Mouse (Mus musculus): ENCODE measurements around the gene Spef1. TPM values are rescaled to one million over a fixed set of nuclear protein-coding genes. Genes with fewer than 3 reads are reported as not detected.
A peak's percentile ranks its signal among the peaks of the same experiment; 100 is the strongest.

The Spef1 gene
- total and polyA plus RNA-seq, 3 experiments = 0.34 to 1.2 (median 1.0) TPM

GRCm38 (mm10) chr2:131145121-131145520, 42.0 kb downstream of the Spef1 start:
- H3K4me2 ChIP-seq (ENCODE audit: insufficient read depth, low read depth, poor library complexity, severe bottlenecking) = no peak overlapping the region
- dilution Hi-C loops (cut with MboI; ENCODE audit: extremely low pct_ligation_motif_present, extremely low pct_unique_long_range_greater_than_20kb, low sequenced_read_pairs) (no loop called here), in situ Hi-C loops (cut with MboI; ENCODE audit: low pct_ligation_motif_present, low pct_unique_long_range_greater_than_20kb, low sequenced_read_pairs) (no loop called here)
- H3K79me2 ChIP-seq (replicated peaks; ENCODE audit: control insufficient read depth, extremely low read depth, insufficient read depth, poor library complexity, severe bottlenecking) = no peaks in the 10 kb centered on the region
- H3K9me3 ChIP-seq (replicated peaks; ENCODE audit: low read length) = no peaks in the 10 kb centered on the region
- H3K4me3 ChIP-seq (replicated peaks in 1 of 3; ENCODE audit: low read depth in 2 of 3, low read length in 2 of 3, poor library complexity in 1 of 3) = no peak overlapping the region
- TF ChIP-seq JUN (IDR thresholded peaks at IDR 0.05; ENCODE audit: insufficient read depth, low read depth, low read length) (no peak), MAZ (IDR thresholded peaks at IDR 0.05; ENCODE audit: low read depth, low read length) (no peak), RCOR1 (conservative IDR thresholded peaks at IDR 0.05; ENCODE audit: low read depth, low read length) (no peak), MYC (IDR thresholded peaks at IDR 0.05; ENCODE audit: low read depth, low read length) (no peak), PAX5 (IDR thresholded peaks at IDR 0.05; ENCODE audit: low read length) (no peak), POLR2AphosphoS2 (IDR thresholded peaks at IDR 0.05; ENCODE audit: low read depth, low read length) (no peak), BHLHE40 (IDR thresholded peaks at IDR 0.05; ENCODE audit: low read depth, low read length) (no peak), RAD21 (IDR thresholded peaks at IDR 0.05; ENCODE audit: low read depth, low read length) (no peak), USF2 (conservative IDR thresholded peaks at IDR 0.05; ENCODE audit: low read depth, low read length) (no peak), POLR2A (IDR thresholded peaks at IDR 0.05; ENCODE audit: low read depth, low read length) (no peak), ELF1 (IDR thresholded peaks at IDR 0.05; ENCODE audit: low read depth, low read length) (no peak), MAX (IDR thresholded peaks at IDR 0.05; ENCODE audit: low read length) (no peak), ETS1 (conservative IDR thresholded peaks at IDR 0.05; ENCODE audit: low read depth, low read length) (no peak), MEF2A (IDR thresholded peaks at IDR 0.05; ENCODE audit: borderline replicate concordance, low read depth, low read length) (no peak), ZC3H11A (IDR thresholded peaks at IDR 0.05; ENCODE audit: low read depth, low read length) (no peak), ZMIZ1 (IDR thresholded peaks at IDR 0.05; ENCODE audit: low read depth, low read length) (no peak), TCF12 (IDR thresholded peaks at IDR 0.05; ENCODE audit: low read depth, low read length) (no peak), E2F4 (IDR thresholded peaks at IDR 0.05; ENCODE audit: insufficient replicate concordance, low read depth, low read length) (no peak)
- DNase-seq (ENCODE audit: extremely low read depth) = no peak
- 0 out of 4 replicates have a peak, but pooled peaks cover 0 to 2% of the 10 kb centered on the region in 2 experiments for H3K4me1 ChIP-seq (ENCODE audit: control insufficient read depth in 1 of 2, insufficient read depth in 2 of 2)
- no peaks in the 10 kb centered on the region for H3K27me3 ChIP-seq (replicated peaks)
- peaks cover 42 to 89% of the 10 kb centered on the region in 2 experiments for H3K36me3 ChIP-seq (replicated peaks in 1 of 2; ENCODE audit: control insufficient read depth in 1 of 2, insufficient read depth in 1 of 2, low read length in 1 of 2)
- no peak overlapping the region for H3K27ac ChIP-seq (ENCODE audit: insufficient read depth, low read depth)
- no peak overlapping the region for H3K9ac ChIP-seq (ENCODE audit: insufficient read depth, low read depth)

GRCm38 (mm10) chr2:131143007-131143780, 43.9 kb downstream of the Spef1 start:
- in situ Hi-C loops (cut with MboI; ENCODE audit: low pct_ligation_motif_present, low pct_unique_long_range_greater_than_20kb, low sequenced_read_pairs) = no loop called here
- H3K4me1 ChIP-seq (ENCODE audit: control insufficient read depth in 1 of 2, insufficient read depth in 2 of 2) = 0 out of 4 replicates have a peak, but pooled peaks cover 0 to 2% of the 10 kb centered on the region in 2 experiments
- no peak overlapping the region for H3K4me2 ChIP-seq (ENCODE audit: insufficient read depth, low read depth, poor library complexity, severe bottlenecking)
- dilution Hi-C loops (cut with MboI; ENCODE audit: extremely low pct_ligation_motif_present, extremely low pct_unique_long_range_greater_than_20kb, low sequenced_read_pairs) = no loop called here
- DNase-seq (ENCODE audit: extremely low read depth) = no peak
- no peak overlapping the region for H3K27ac ChIP-seq (ENCODE audit: insufficient read depth, low read depth)
- H3K27me3 ChIP-seq (replicated peaks) = no peaks in the 10 kb centered on the region
- no peak overlapping the region for H3K9ac ChIP-seq (ENCODE audit: insufficient read depth, low read depth)
- TF ChIP-seq TCF12 (IDR thresholded peaks at IDR 0.05; ENCODE audit: low read depth, low read length) (no peak), POLR2AphosphoS2 (IDR thresholded peaks at IDR 0.05; ENCODE audit: low read depth, low read length) (0 out of 2 replicates have a peak, but pooled peaks have one; percentile 48)
- no peak overlapping the region for H3K4me3 ChIP-seq (replicated peaks in 1 of 3; ENCODE audit: low read depth in 2 of 3, low read length in 2 of 3, poor library complexity in 1 of 3)
- H3K9me3 ChIP-seq (replicated peaks; ENCODE audit: low read length) = no peaks in the 10 kb centered on the region
- H3K79me2 ChIP-seq (replicated peaks; ENCODE audit: control insufficient read depth, extremely low read depth, insufficient read depth, poor library complexity, severe bottlenecking) = no peaks in the 10 kb centered on the region
- H3K36me3 ChIP-seq (replicated peaks in 1 of 2; ENCODE audit: control insufficient read depth in 1 of 2, insufficient read depth in 1 of 2, low read length in 1 of 2) = peaks cover 35 to 81% of the 10 kb centered on the region in 2 experiments
